Mouse (Mus musculus): ENCODE data around the gene Homer2.

Gene Homer2

DNA sequence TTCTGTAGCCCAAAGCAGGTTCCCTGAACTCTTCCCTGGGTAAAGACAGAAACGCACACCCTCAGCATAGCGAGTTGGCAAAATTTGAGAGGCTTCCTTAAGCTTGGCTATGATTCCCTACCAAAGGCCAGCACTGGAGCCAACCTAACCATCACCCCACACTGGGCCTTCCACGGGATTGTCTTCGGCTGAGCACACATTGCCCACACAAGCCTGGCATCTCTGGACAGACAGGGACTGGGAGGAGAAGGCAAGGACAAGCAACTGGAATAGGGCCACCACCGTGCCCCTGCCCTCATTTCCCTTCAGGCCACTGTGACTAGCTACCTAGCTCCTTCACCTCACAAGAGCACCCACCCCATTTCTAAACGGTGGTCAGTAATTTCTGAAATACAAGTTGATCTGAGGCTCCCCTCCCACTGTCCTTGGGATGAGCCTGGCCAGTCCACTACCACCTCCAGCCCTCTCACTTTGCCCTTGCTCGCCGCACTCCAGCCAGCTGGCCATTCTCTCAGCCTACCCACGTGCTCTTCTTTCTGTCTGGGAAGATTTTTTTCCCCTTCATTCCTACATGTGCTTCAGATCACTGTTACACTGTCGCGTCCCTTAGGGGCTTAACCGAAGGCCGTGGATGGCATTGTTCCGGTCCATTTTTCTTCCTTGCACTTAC is at the start of gene Homer2:
TSS of gene Homer2 (minus strand) at position 57 of the 670 bp plus-strand sequence.
- DNase-seq (ENCODE audit: low read depth, low spot score), result peak; percentile 49

DNA sequence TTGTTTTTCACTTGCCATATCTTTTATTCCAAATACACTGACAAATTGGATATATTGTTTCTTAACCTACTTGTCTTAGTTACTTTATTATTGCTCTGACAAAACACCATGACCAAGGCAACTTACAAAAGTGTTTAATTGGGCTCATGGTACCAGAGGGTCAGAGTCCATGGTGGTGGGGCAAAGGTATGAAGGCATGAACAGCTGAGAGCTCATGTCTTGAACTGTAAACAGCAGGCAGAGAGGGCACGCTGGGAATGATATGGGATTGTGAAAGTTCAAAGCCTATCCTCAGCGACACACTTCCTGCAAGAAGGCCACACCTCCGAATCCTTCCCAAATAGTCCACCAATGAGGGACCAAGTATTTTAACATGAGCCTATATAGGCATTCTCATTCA is 40.6 kb upstream of the Homer2 start:
- DNase-seq (ENCODE audit: low read depth, low spot score), result no peak

DNA sequence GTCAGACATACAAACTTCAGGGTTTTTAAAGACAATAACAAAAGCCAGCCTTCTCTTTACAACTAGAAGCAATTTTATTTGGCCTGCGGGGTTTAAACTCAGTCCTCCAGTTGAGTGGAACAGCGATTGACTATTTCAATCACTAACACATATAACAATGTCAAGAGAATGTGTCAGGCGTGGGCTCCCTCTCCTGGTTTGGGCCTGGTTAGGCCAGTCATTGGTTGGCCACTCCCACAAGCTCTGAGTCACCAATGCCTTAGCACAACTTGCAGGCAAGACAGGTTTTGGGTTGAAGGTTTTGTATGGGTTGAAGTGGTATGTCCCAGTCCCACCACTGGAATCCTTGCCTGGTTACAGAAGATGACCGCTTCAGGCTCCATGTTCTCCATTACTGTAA is 36.8 kb upstream of the Homer2 start:
- DNase-seq (ENCODE audit: low read depth, low spot score), result peak; percentile 66

DNA sequence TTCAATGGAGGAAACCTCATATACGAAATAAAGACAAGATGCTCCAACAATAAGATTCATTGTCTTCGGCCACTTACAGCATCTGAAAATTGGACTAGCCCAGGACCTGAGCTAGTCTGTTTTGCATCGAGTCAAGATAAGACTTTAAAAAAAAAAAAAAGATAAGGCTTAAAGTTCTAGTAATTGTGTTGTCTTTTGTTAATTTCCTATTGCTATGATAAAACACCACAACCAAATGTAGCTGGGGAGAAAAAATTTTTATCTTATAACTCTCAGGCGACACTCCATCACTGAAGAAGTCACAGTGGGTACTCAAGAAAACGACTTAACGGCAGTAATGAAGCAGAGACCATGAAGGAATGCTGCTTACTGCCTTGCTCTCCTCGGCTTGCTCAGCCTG is 32.7 kb upstream of the Homer2 start:
- no peak for DNase-seq (ENCODE audit: low read depth, low spot score)

DNA sequence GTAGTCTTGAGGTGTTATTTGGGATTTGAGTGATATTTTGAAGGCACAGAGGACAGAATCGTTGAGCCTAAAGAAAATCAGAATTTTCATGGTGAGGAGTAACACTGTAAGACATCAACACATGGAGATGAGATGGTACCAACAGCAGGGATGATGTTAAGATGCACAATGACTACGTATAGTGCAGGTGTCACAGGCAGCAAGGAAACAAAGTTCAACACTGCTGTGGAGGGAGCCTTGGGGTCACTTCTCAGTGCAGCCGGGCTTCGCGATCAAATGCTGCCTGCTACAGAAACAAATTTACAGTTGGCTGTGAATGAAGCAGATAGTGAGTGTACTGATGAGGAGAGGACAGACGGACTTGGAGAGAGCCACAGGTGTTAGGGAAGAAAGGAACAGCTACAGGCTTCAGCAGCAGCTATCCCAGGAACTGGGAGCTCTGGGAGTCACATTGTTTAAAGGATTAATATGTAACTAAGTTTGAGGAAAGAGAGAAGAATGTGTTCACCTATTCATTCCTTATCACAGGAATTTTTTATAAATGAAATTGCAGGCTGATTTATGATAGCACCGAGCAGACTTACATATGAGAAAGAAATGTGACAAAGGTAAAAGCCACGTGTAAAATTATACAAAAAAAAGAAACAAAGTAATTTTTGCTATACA is 31.5 kb upstream of the Homer2 start:
- no peak for DNase-seq (ENCODE audit: low read depth, low spot score)

DNA sequence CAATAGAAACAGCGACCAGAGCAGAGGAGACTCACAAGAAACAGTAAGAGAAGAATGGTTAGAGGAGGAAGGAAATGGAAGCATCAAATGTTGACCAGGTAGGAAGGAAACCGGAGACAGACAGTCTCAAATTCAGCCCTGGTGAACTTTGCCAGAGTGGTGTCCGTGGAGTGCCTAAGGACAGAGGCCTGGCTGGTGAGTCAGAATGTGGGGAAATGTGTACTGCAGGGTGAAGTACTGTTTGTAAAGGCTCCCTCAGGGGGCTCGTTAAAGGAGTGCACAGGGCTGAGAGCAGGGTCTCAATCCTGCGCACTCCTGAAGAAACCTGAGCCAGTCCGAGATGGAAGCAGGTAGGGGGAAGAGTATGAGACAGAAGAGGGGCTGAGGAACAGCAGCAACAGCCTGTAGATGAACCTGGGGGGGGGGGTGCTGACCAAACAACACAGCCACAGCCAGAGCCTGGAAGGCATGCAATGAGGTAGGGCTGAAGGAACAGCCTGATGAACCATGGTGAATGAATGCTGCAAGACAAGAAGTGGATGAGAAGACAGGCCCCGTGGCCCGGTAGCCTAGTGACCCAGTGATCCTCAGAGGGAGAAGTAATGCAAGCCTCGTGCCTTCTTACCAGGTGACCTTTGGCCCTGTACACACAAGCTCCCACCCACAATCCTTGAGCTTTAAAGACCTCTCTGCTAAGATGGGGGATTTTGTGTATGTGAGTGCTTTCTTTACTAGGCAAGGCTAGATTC is 28.1 kb upstream of the Homer2 start:
- DNase-seq (ENCODE audit: low read depth, low spot score), result no peak

DNA sequence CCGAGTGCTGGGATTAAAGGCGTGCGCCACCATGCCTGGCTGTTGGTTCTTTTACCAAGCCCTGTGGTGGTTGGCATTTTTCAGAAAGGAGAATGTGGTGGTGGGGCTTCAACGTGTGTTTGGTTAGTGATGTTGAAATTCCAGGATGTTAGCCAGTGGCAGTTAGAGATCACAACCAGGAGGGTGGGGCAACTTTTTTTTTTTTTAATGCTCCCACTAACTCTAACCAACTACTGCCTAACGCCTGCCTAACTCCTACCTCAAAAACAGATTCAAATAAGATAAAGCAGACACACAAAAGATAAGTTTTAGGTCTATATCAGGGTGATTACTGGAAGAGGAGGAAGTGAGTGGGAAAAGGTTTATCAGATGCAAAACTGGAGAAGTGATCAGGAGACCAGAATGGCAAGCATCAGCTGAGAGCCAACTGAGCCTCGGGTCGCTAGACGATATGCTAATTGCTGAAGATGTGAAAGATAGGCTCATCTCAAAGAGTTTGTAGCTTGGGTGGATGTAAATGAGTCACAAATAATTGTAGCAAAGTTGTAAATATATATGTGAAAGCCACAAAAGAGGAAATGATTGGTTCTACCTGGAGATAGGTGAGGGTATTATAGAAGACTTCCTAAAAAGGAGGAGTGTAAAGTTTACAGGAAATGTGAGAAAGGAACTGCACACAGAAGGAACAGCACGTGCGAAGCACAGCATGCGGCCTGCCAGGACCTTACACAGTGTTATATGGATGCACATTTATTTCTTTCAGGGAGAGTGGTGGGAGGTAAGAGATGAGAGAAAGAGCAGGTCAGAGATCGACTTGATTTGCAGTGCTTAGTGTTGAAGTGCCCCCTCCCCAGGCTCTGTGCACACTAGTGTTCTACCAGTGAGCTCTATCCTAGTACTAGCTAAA is 25.1 kb upstream of the Homer2 start:
- no peak for DNase-seq (ENCODE audit: low read depth, low spot score)

DNA sequence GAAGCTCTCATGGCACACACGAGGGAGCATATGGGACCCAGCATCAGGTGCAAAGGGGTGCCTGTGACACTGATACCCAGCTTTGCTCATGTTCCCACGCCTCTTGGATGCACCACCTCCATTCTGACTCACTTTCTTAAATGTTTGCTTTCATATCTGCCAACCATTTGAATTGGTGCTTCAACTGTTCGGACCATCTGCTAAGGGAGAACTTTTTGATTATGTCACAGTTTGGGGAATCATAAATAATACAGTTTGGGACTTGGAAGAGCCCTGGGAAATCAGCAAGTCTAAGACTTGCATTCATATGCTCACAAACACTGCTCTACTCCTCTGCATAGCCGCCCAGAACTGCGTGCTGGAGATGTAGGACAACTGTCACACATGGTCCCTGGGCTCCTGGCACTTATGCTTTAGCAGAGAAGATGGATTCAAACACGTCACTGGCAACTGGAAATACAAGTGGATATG is 23.9 kb upstream of the Homer2 start:
- DNase-seq (ENCODE audit: low read depth, low spot score), result peak; percentile 90

DNA sequence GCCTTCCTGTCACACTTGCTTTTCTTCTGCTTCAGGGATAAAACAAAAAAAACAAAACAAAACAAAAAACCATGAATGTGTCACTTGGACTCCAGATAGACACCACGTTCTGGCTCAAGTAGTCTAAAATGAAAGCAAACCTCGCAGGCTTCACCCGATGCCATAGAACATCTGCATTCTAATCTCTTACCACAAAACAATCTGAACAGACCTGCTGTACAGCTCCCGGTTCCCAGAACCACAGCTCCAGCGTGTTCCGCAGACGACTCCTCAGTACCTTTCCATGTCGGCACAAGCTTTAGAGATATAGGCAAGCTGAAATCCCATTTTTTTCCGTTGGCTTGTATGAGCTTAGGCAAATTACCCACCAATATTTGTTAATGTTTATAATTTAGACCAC is 22.5 kb upstream of the Homer2 start:
- DNase-seq (ENCODE audit: low read depth, low spot score), result no peak

DNA sequence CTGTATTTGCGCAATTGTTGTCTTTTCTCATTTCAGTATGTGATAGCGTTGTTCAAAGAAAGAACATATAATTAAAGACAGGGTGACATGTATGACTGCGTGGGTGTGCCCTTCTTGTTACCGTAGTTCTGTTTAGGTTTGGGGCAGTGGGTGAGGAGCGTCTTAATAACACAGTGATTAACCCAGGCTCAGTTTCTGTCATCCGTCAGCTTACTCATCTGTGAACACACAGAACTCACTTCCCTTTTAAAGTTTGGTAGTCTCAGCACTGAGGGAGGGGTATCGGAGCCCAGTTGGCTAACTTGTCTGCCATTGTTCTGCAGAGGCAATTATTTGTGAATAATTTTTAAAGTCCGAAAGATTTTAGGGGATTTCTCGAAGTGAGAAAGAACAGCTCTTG is 20.4 kb upstream of the Homer2 start:
- DNase-seq (ENCODE audit: low read depth, low spot score), result no peak

DNA sequence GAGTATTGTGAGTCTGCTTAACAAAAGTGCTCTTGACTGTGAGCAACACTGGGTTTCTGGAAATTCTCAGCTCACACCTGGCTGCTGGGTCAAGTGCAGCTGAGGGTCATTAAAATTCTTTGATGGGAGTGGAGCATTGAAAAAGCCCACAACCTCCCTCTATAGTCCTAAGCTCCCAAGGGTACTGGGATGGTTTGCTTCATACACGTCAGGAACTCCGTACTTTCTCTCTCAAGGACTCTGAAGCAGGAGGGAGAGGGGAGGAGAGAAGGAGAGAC is 19.3 kb upstream of the Homer2 start:
- no peak for DNase-seq (ENCODE audit: low read depth, low spot score)

DNA sequence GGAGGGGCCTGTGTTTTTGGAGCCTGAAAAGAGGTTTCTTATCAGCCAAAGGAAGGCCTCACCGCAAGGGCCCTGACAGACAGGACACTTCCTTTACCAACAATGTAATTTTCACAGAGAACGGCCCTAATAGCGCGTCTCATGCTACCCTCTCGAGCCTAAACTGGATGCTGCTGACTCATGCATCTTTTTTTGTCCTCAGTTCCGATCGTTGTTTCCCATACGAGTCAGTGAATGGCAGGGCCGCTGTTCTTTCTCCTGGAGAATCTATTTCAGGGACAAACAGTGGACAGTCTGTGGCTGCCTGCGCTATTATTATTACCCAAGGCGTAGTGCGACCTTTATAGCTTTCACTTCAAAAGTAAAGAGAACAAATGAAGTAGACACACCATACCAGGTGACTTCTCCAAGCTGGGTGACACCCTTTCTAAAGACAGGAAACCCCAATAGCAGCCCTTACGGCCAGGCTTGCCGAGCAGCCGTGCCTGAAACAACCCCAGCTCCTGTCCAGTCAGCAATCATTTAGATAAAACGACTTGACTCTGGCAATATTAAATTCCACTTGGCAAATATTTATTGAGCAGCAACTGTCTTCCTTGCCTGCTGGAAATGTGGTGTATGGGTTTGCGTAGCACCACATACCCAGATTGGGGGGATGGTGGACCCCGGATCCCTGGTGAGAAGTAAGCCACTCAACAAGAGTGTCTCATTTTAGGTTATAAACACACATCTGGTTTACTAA is 18.8 kb upstream of the Homer2 start:
- peak; percentile 78 for DNase-seq (ENCODE audit: low read depth, low spot score)

DNA sequence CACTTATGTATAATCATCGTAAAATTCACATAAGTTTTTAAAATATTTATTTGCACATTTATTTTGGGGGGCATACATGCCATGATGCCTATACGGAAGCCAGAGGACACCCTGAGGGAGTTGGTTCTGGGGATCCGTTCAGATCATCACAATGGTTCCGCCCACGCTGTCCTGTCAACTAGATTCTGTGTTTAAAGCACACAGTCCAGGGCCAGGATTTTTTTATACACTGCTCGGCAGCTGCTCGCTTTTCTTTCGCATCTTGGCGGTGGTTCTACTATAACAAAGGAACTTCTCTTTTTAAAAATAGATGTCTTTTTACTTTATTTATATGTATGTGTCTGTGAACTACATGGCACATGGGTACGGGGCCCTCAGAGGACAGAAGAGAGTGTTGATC is 16.5 kb upstream of the Homer2 start:
- peak; percentile 40 for DNase-seq (ENCODE audit: low read depth, low spot score)

DNA sequence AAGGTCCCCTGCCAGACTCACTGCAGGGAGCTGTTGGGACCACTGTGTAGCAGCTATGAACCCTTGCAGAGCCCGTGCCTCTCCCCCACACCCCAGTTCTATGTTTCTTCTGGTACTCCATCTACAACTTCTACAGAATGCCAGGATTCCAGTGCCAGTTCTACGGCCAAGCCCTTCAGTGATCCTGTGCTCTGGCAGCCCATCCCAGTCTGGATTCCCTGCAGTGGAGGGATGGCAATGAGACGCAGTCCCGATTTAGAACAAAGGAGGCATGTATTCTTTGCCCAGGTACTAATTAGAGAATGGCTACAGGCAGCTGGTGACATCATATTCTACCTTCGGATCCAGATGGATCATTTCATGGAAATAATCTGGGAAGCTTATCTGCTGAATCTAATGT is 13.9 kb upstream of the Homer2 start:
- peak; percentile 46 for DNase-seq (ENCODE audit: low read depth, low spot score)

DNA sequence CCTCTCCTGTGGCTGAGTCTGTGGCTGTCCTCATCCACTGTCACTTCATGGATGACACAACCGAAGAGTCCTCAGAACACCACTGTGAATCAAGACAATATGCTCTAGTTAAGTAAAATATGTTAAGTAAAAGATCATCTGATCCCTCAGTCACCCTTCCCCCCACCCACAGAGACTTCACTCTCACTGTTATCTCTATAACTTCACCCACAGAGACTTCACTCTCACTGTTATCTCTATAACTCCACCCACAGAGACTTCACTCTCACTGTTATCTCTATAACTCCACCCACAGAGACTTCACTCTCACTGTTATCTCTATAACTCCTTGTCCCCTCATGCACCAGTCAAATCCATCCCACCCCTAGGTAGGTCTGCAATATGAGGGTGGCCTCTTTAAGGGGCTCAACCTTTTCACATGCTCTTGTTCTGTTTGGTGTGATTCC is 11.9 kb upstream of the Homer2 start:
- DNase-seq (ENCODE audit: low read depth, low spot score), result no peak

DNA sequence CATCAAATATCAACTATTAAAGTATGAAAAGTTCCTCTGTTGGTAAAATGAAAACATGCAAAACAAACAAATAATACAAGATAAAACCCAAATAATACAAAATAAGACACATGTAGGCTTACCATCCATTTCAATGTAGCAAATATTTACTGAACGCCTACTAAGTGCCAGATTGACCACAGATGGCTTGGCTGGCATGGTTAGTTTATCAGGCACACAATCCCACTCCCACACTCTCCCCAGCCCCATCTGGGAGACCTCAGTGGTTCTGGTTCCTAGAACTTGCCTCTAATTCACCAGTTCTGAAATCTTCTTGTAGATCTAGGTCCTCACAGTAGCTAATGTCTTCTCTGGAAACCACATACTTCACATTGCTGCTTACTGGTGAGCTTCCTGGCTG is 11.3 kb upstream of the Homer2 start:
- no peak for DNase-seq (ENCODE audit: low read depth, low spot score)

DNA sequence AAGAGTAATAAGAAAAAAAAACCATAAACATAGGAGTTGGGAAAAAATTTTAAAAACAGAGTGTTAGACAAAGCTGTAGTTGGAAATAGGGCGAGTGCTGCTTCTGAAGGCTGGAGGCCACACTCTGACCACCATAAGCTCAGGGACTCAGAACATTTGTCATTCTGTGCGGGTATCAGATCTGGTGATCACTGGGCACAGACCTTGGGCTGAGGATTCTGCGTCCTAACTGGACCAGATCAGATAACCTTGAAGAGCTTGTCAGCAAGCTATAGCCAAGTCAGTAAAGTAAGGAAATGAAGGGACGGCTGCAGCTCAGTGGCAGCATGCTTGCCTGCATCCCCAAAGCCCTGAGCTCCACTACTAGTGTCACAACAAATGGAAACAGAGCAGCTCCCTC is 2.8 kb upstream of the Homer2 start:
- DNase-seq (ENCODE audit: low read depth, low spot score), result no peak

DNA sequence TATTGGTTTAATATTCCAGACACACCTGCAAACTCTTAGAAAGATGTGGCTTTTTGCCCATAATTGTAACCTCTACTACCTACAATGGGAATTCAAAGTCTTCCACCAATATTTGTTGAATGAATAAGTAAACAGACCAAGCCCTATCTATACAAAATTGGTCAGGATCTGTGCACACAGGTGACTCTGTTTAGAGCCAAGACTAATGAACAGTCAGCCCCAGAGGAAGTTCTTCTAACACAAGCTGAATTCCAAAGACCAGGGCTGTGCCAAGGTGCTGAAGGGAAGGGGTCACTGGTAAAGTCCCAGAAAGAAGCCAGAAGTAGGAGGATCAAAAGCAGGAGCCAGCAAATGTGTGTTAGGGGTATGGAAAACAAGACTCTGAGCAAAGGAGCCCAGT is 838 bp upstream of the Homer2 start:
- DNase-seq (ENCODE audit: low read depth, low spot score), result no peak

DNA sequence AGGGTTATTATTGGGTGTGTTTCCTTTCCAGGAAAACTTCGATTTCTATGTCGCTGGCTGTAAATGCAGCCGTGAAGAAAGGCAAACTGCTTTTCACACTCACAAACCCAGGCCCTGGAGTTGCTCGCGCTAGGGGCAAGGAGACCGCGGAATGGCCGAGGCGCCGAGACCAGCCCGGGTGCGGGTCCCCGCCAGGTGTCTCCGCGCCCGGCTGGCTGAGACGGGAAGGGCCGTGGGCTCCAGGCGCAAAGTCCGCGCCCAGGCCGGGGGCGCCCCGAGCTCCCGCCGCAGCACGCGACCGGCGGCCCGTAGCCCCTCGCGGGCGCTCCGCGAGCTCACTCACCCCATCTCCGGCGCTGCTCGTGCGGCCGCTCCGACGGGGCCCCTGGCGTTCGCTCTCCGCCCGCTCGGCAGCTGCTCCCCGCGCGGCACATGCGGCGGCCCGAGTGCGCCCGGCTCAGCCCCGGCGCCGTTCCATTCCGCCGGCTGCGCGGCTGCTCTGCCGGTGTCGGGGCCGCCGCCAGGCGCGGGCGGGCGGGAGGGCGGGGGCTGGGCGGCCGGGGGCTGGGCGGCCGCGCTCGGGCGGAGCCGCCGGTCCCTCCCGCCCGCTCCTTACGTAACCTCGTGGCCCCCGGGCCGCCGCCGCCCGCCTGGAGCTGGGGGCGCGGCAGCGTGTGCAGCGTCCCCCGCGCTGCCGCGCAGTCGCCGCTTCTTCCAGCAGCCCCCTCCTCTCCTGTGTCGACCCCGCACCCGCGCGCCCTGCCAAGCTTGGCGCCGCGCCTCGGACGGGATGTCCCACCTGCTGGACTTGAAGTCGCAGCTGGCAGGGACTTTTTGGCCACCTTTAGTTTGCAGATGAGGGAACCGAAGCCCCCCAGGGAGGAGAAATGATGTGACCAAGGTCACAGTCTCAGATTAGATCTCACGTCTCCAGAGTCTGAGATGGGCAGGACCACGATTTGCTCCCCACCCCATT is 623 bp downstream of the Homer2 start:
- peak; percentile 47 for DNase-seq (ENCODE audit: low read depth, low spot score)

DNA sequence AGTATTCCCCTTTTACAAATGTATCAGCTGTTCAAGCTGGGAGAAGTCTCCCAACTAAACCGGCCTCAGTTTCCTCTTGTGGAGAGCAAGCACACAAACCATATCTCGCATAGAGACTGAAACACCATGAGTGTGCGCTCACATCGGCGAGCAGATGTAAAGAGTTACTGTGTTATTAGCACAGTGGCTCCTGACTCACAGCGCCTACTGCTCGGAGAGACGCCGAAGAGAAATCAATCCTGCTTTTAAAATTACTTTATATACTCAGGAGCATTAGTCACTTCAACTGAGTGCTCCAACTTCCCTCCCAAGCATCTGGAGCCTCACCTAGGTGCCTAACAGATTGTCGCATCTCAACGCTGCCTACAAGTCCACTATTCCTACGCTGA is 1.3 kb downstream of the Homer2 start:
- DNase-seq (ENCODE audit: low read depth, low spot score), result peak; percentile 77
